Mouse (Mus musculus) lung, adult 2 months (tissue): ENCODE results near the gene BC052040.

Experiments
- CTCF ChIP-seq: fragments of 200-500 bp; IDR thresholded peaks from 2 replicates; pipeline ENCODE4 v1.5.1; 2011; ENCODE audit warnings: mild to moderate bottlenecking, low read length, control low read depth; ENCODE audit not compliant: insufficient read depth
- POLR2A ChIP-seq: fragments of 200-500 bp; IDR thresholded peaks from 2 replicates; pipeline ENCODE4 v1.6.1; 2011; ENCODE audit warnings: low read depth, mild to moderate bottlenecking, control low read depth, low read length, borderline replicate concordance; ENCODE audit errors: extremely low read depth

GRCm38 (mm10) chr2:115758542-115758941 lies 177.0 kb downstream of the BC052040 start:
- TF ChIP-seq POLR2A, result no peak
- no peak for TF ChIP-seq CTCF
